Mouse (Mus musculus) lung, embryonic 14.5 days (tissue): ENCODE data around the gene Akt1. TPM values are rescaled to one million over a fixed set of nuclear protein-coding genes. Genes with fewer than 3 reads are reported as not detected.

Source experiments
- ATAC-seq: fragments of 200-750 bp; cut with Nextera tagmentation; 2 replicates; pipeline ENCODE4 v1.8.0; 2017; ENCODE audit warnings: mild to moderate bottlenecking, moderate TSS enrichment, moderate library complexity; ENCODE audit not compliant: insufficient read depth
- DNase-seq: peaks from one replicate; pipeline ENCODE4 v3.0.0-alpha.2; 2015
- H3K27ac ChIP-seq: fragments of 300-500 bp; sonication (generic); 2 replicates; pipeline ENCODE4 v1.5.1; 2014; ENCODE audit warnings: low read depth, mild to moderate bottlenecking, moderate library complexity
- H3K27me3 ChIP-seq: fragments of 300-500 bp; sonication (generic); 2 replicates; pipeline ENCODE4 v1.6.1; 2014; ENCODE audit warnings: low read length, control low read depth; ENCODE audit not compliant: insufficient read depth
- H3K36me3 ChIP-seq: fragments of 300-500 bp; sonication (generic); 2 replicates; pipeline ENCODE4 v1.6.1; 2014; ENCODE audit warnings: control low read depth; ENCODE audit not compliant: insufficient read depth
- H3K4me1 ChIP-seq: fragments of 300-500 bp; sonication (generic); 2 replicates; pipeline ENCODE4 v1.6.1; 2014; ENCODE audit warnings: antibody characterized with exemption, control low read depth; ENCODE audit not compliant: insufficient read depth
- H3K4me2 ChIP-seq: fragments of 300-500 bp; sonication (generic); 2 replicates; pipeline ENCODE4 v1.6.1; 2014; ENCODE audit warnings: mild to moderate bottlenecking
- H3K4me3 ChIP-seq: fragments of 300-500 bp; sonication (generic); 2 replicates; pipeline ENCODE4 v1.5.1; 2014; ENCODE audit warnings: low read depth, low read length
- H3K9ac ChIP-seq: fragments of 300-500 bp; sonication (generic); 2 replicates; pipeline ENCODE4 v1.6.1; 2014
- H3K9me3 ChIP-seq: fragments of 300-500 bp; sonication (generic); 2 replicates; pipeline ENCODE4 v1.6.1; 2016; ENCODE audit warnings: low read depth, low read length, control low read depth
- CTCF ChIP-seq: IDR thresholded peaks from 2 replicates; pipeline ENCODE4 v1.5.1; 2016; ENCODE audit warnings: antibody characterized with exemption, low read depth
- WGBS: fragments of 180-500 bp; shearing (Covaris S2); extraction: QIAGEN DNeasy Blood & Tissue Kit; methylation state at CpG from one replicate; pipeline ENCODE4 v1.1.7; 2014; 5-methylcytosine and 5-hydroxymethylcytosine counted together
- polyA plus RNA-seq: library from polyadenylated mRNA; unstranded; fragments of >200 nt; fragmentation: Nextera tagmentation; extraction: Ambion mirVana; gene quantifications from 2 replicates; pipeline ENCODE4 v1.2.1, GENCODE M21; 2014

Gene Akt1
- polyA plus RNA-seq, 1 experiment from 2014 or later = 166 TPM

DNA sequence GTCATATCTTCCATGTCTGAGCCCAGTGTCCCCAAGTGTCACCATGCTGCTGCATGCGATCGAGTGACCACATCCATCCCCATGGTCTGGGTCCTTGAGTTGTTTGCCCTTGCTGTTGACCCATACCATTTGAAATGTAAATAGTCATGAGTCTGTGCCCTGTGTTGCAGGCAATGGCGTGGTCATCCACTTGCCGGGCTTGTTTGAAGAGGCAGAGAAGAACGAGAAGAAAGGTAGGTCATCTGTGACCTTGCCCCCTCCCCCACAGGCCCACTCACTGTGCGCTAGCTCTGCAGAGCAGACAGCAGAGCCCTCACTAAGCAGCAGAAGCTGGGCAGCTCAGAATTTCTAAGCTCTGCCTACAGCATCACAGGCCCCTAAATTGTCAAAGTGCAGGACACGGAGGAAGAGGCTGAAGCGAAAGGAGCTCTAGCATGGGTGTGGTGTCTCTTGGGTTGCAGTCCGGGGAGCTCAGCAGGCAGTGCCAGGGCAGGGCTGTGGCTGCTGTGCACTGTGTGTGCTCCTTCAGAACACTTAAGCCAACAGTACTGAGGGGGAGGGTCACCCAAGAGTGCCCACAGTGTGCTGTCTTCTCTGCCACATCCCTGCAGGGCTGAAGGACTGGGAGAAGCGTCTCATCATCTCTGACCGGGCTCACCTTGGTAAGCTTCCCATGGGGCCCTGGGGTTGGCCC is 42.5 kb downstream of the Akt1 start:
- WGBS = 49% methylated on average over 11 of the region's 11 CpGs
- no peak overlapping the region; the same call in 1 of the 2 replicates for H3K27ac ChIP-seq
- no peak for DNase-seq

GRCm38 (mm10) chr12:112631472-112631871 is 43.2 kb downstream of the Akt1 start:
- TF ChIP-seq CTCF = no peak
- DNase-seq = peak; percentile 58
- WGBS = 11% methylated on average over 1 of the region's 1 CpGs
- H3K9me3 ChIP-seq = no peaks in the 10 kb centered on the region
- no peak overlapping the region for H3K9ac ChIP-seq
- no peaks in the 10 kb centered on the region for H3K36me3 ChIP-seq
- H3K27ac ChIP-seq = no peak overlapping the region
- H3K4me1 ChIP-seq = peaks cover 20% of the 10 kb centered on the region; the same call in 1 of the 2 replicates
- H3K4me2 ChIP-seq = no peak overlapping the region
- no peaks in the 10 kb centered on the region for H3K27me3 ChIP-seq
- no peak overlapping the region for H3K4me3 ChIP-seq
- ATAC-seq = peak; percentile 29; the same call in 1 of the 2 replicates

More for the DNA sequence above, 42.5 kb downstream of the Akt1 start:
- no peak for TF ChIP-seq CTCF
- H3K4me1 ChIP-seq = peaks cover 20% of the 10 kb centered on the region; the same call in 1 of the 2 replicates
- no peak overlapping the region for H3K4me2 ChIP-seq
- no peaks in the 10 kb centered on the region for H3K9me3 ChIP-seq
- no peaks in the 10 kb centered on the region for H3K36me3 ChIP-seq
- no peak overlapping the region for H3K9ac ChIP-seq
- H3K4me3 ChIP-seq = no peak overlapping the region
- no peaks in the 10 kb centered on the region for H3K27me3 ChIP-seq
- no peak for ATAC-seq

DNA sequence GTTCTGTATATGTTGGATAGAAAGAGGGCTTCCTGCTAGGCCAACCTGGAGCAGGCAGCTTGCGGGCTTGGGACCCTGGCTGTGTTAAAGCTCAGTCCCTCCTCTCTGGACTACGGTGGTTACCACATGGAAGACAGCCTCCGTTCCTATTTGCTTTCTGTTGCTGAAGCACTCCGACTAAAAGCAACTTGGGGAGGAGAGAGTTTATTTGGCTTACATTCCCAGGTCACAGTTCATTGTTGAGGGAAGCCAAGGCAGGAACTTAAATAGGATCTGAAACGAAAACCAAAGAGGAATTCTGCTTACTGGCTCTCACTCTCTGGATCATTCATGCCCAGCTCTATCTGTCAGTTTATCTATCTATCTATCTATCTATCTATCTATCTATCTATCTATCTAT is 43.9 kb downstream of the Akt1 start:
- no peak for TF ChIP-seq CTCF
- WGBS = 36% methylated on average over 5 of the region's 5 CpGs

GRCm38 (mm10) chr12:112630029-112630428 is 44.7 kb downstream of the Akt1 start:
- no peak overlapping the region for H3K4me2 ChIP-seq
- no peaks in the 10 kb centered on the region for H3K27me3 ChIP-seq
- no peak overlapping the region for H3K9ac ChIP-seq
- H3K9me3 ChIP-seq = no peaks in the 10 kb centered on the region
- H3K4me1 ChIP-seq = peaks cover 20% of the 10 kb centered on the region; the same call in 1 of the 2 replicates
- DNase-seq (no peak), ATAC-seq (no peak)
- no peaks in the 10 kb centered on the region for H3K36me3 ChIP-seq
- H3K27ac ChIP-seq = no peak overlapping the region
- TF ChIP-seq CTCF = no peak
- H3K4me3 ChIP-seq = no peak overlapping the region
- 93% methylated on average over 12 of the region's 12 CpGs for WGBS

More for the DNA sequence above, 43.9 kb downstream of the Akt1 start:
- Histone ChIP-seq H3K4me3 (no peak overlapping the region), H3K9me3 (no peaks in the 10 kb centered on the region), H3K36me3 (no peaks in the 10 kb centered on the region), H3K4me2 (no peak overlapping the region), H3K9ac (no peak overlapping the region), H3K27me3 (no peaks in the 10 kb centered on the region), H3K4me1 (peaks cover 20% of the 10 kb centered on the region; the same call in 1 of the 2 replicates), H3K27ac (no peak overlapping the region)
- DNase-seq (no peak), ATAC-seq (no peak)

GRCm38 (mm10) chr12:112628928-112629721 is 45.6 kb downstream of the Akt1 start:
- Histone ChIP-seq H3K4me1 (peaks cover 20% of the 10 kb centered on the region; the same call in 1 of the 2 replicates), H3K9me3 (no peaks in the 10 kb centered on the region), H3K9ac (no peak overlapping the region), H3K27me3 (no peaks in the 10 kb centered on the region), H3K27ac (0 out of 2 replicates have a peak overlapping the region, but pooled peaks have one; percentile 3), H3K4me2 (peak overlapping the region; percentile 62), H3K36me3 (no peaks in the 10 kb centered on the region), H3K4me3 (peak overlapping the region; percentile 18; the same call in 1 of the 2 replicates)
- DNase-seq (peak; percentile 87), ATAC-seq (peak; percentile 82)
- no peak for TF ChIP-seq CTCF
- WGBS = 25% methylated on average over 19 of the region's 19 CpGs

DNA sequence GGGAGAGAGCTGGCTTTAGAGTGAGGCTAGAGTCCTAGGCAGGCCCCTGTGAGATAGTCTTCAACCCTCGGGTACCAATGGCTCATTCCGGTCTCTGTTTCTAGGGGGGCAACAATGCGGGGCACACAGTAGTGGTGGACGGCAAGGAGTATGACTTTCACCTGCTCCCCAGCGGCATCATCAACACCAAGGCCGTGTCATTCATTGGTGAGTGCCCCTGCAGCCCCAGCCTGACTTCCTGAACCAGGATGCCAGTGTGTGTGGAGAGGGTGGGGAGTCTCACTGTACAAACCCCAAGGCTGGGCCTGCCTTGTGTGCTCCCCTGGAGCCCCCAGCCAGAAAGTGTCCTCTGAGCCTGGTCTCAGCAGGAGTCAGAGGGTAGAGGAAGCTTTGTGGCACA is 46.5 kb downstream of the Akt1 start:
- Histone ChIP-seq H3K4me3 (no peak overlapping the region), H3K4me2 (no peak overlapping the region), H3K4me1 (peaks cover 20% of the 10 kb centered on the region; the same call in 1 of the 2 replicates), H3K9me3 (no peaks in the 10 kb centered on the region), H3K27me3 (no peaks in the 10 kb centered on the region), H3K36me3 (no peaks in the 10 kb centered on the region), H3K9ac (no peak overlapping the region), H3K27ac (0 out of 2 replicates have a peak overlapping the region, but pooled peaks have one; percentile 3)
- 78% methylated on average over 6 of the region's 6 CpGs for WGBS
- DNase-seq (no peak), ATAC-seq (no peak)
- TF ChIP-seq CTCF = no peak
